Mouse (Mus musculus): Measurements from ENCODE around the gene Slc26a1. TPM values are rescaled to one million over a fixed set of nuclear protein-coding genes. Genes with fewer than 3 reads are reported as not detected.

Slc26a1 gene
- not detected in 2 replicates for polyA plus RNA-seq (2011; ENCODE audit: insufficient read depth, insufficient read length, low read depth, missing spikeins)

GRCm38 (mm10) chr5:108675251-108675816 lies at the start of gene Slc26a1:
Slc26a1 (minus strand) TSS chr5:108675569.
- TF ChIP-seq CTCF (IDR thresholded peaks at IDR 0.05; ENCODE audit: low read depth, low read length) (no peak), EP300 (IDR thresholded peaks at IDR 0.05; ENCODE audit: insufficient read depth, low read depth, low read length) (no peak), POLR2A (IDR thresholded peaks at IDR 0.05; ENCODE audit: insufficient read depth, low read length) (no peak)
- Histone ChIP-seq H3K27me3 (ENCODE audit: control insufficient read depth, insufficient read depth, low read length, poor library complexity, severe bottlenecking) (no peaks in the 10 kb centered on the region), H3K4me3 (ENCODE audit: low read depth, low read length) (no peak within 1 kb of the TSS), H3K36me3 (ENCODE audit: control insufficient read depth, insufficient read depth, low read length, poor library complexity, severe bottlenecking) (no peaks in the 10 kb centered on the region), H3K9me3 (replicated peaks; ENCODE audit: control insufficient read depth, insufficient read depth, low read length, poor library complexity, severe bottlenecking) (no peaks in the 10 kb centered on the region), H3K27ac (ENCODE audit: insufficient read depth, low read length) (no peak within 1 kb of the TSS), H3K9ac (ENCODE audit: low read depth, poor library complexity, severe bottlenecking) (no peak within 1 kb of the TSS), H3K4me1 (ENCODE audit: control insufficient read depth, insufficient read depth, low read length) (no peaks in the 10 kb centered on the region)

GRCm38 (mm10) chr5:108724006-108724405 lies 48.6 kb upstream of the Slc26a1 start:
- Histone ChIP-seq H3K9ac (ENCODE audit: low read depth, poor library complexity, severe bottlenecking) (no peak overlapping the region), H3K36me3 (ENCODE audit: control insufficient read depth, insufficient read depth, low read length, poor library complexity, severe bottlenecking) (no peaks in the 10 kb centered on the region), H3K9me3 (replicated peaks; ENCODE audit: control insufficient read depth, insufficient read depth, low read length, poor library complexity, severe bottlenecking) (no peaks in the 10 kb centered on the region), H3K4me3 (ENCODE audit: low read depth, low read length) (no peak overlapping the region), H3K27ac (ENCODE audit: insufficient read depth, low read length) (no peak overlapping the region), H3K27me3 (ENCODE audit: control insufficient read depth, insufficient read depth, low read length, poor library complexity, severe bottlenecking) (no peaks in the 10 kb centered on the region; the same call in 1 of the 2 replicates), H3K4me1 (ENCODE audit: control insufficient read depth, insufficient read depth, low read length) (no peaks in the 10 kb centered on the region)
- TF ChIP-seq CTCF (IDR thresholded peaks at IDR 0.05; ENCODE audit: low read depth, low read length) (no peak), POLR2A (IDR thresholded peaks at IDR 0.05; ENCODE audit: insufficient read depth, low read length) (no peak), EP300 (IDR thresholded peaks at IDR 0.05; ENCODE audit: insufficient read depth, low read depth, low read length) (no peak)

- Histone ChIP-seq H3K4me1 (ENCODE audit: control insufficient read depth, insufficient read depth, low read length) (no peaks in the 10 kb centered on the region), H3K27me3 (ENCODE audit: control insufficient read depth, insufficient read depth, low read length, poor library complexity, severe bottlenecking) (no peaks in the 10 kb centered on the region; the same call in 1 of the 2 replicates), H3K27ac (ENCODE audit: insufficient read depth, low read length) (no peak overlapping the region), H3K9ac (ENCODE audit: low read depth, poor library complexity, severe bottlenecking) (no peak overlapping the region), H3K36me3 (ENCODE audit: control insufficient read depth, insufficient read depth, low read length, poor library complexity, severe bottlenecking) (no peaks in the 10 kb centered on the region), H3K9me3 (replicated peaks; ENCODE audit: control insufficient read depth, insufficient read depth, low read length, poor library complexity, severe bottlenecking) (no peaks in the 10 kb centered on the region), H3K4me3 (ENCODE audit: low read depth, low read length) (no peak overlapping the region)
- TF ChIP-seq POLR2A (IDR thresholded peaks at IDR 0.05; ENCODE audit: insufficient read depth, low read length) (no peak), EP300 (IDR thresholded peaks at IDR 0.05; ENCODE audit: insufficient read depth, low read depth, low read length) (no peak), CTCF (IDR thresholded peaks at IDR 0.05; ENCODE audit: low read depth, low read length) (no peak)
Measured at GRCm38 (mm10) chr5:108719761-108720160, 44.4 kb upstream of the Slc26a1 start.

GRCm38 (mm10) chr5:108718051-108718450 lies 42.7 kb upstream of the Slc26a1 start:
- H3K27me3 ChIP-seq (ENCODE audit: control insufficient read depth, insufficient read depth, low read length, poor library complexity, severe bottlenecking): no peaks in the 10 kb centered on the region
- no peaks in the 10 kb centered on the region for H3K9me3 ChIP-seq (replicated peaks; ENCODE audit: control insufficient read depth, insufficient read depth, low read length, poor library complexity, severe bottlenecking)
- no peaks in the 10 kb centered on the region for H3K4me1 ChIP-seq (ENCODE audit: control insufficient read depth, insufficient read depth, low read length)
- H3K27ac ChIP-seq (ENCODE audit: insufficient read depth, low read length): no peak overlapping the region
- H3K4me3 ChIP-seq (ENCODE audit: low read depth, low read length): no peak overlapping the region
- H3K36me3 ChIP-seq (ENCODE audit: control insufficient read depth, insufficient read depth, low read length, poor library complexity, severe bottlenecking): no peaks in the 10 kb centered on the region
- no peak for TF ChIP-seq EP300 (IDR thresholded peaks at IDR 0.05; ENCODE audit: insufficient read depth, low read depth, low read length)
- TF ChIP-seq CTCF (IDR thresholded peaks at IDR 0.05; ENCODE audit: low read depth, low read length): no peak
- no peak for TF ChIP-seq POLR2A (IDR thresholded peaks at IDR 0.05; ENCODE audit: insufficient read depth, low read length)
- no peak overlapping the region for H3K9ac ChIP-seq (ENCODE audit: low read depth, poor library complexity, severe bottlenecking)

GRCm38 (mm10) chr5:108715974-108716373 lies 40.6 kb upstream of the Slc26a1 start:
- Histone ChIP-seq H3K36me3 (ENCODE audit: control insufficient read depth, insufficient read depth, low read length, poor library complexity, severe bottlenecking) (no peaks in the 10 kb centered on the region), H3K27ac (ENCODE audit: insufficient read depth, low read length) (no peak overlapping the region), H3K4me3 (ENCODE audit: low read depth, low read length) (no peak overlapping the region), H3K4me1 (ENCODE audit: control insufficient read depth, insufficient read depth, low read length) (no peaks in the 10 kb centered on the region), H3K9ac (ENCODE audit: low read depth, poor library complexity, severe bottlenecking) (no peak overlapping the region), H3K9me3 (replicated peaks; ENCODE audit: control insufficient read depth, insufficient read depth, low read length, poor library complexity, severe bottlenecking) (no peaks in the 10 kb centered on the region), H3K27me3 (ENCODE audit: control insufficient read depth, insufficient read depth, low read length, poor library complexity, severe bottlenecking) (no peaks in the 10 kb centered on the region)
- TF ChIP-seq POLR2A (IDR thresholded peaks at IDR 0.05; ENCODE audit: insufficient read depth, low read length) (no peak), EP300 (IDR thresholded peaks at IDR 0.05; ENCODE audit: insufficient read depth, low read depth, low read length) (no peak), CTCF (IDR thresholded peaks at IDR 0.05; ENCODE audit: low read depth, low read length) (no peak)

GRCm38 (mm10) chr5:108714149-108714548 lies 38.8 kb upstream of the Slc26a1 start:
- Histone ChIP-seq H3K27ac (ENCODE audit: insufficient read depth, low read length) (no peak overlapping the region), H3K27me3 (ENCODE audit: control insufficient read depth, insufficient read depth, low read length, poor library complexity, severe bottlenecking) (no peaks in the 10 kb centered on the region), H3K9me3 (replicated peaks; ENCODE audit: control insufficient read depth, insufficient read depth, low read length, poor library complexity, severe bottlenecking) (no peaks in the 10 kb centered on the region), H3K4me3 (ENCODE audit: low read depth, low read length) (no peak overlapping the region), H3K4me1 (ENCODE audit: control insufficient read depth, insufficient read depth, low read length) (no peaks in the 10 kb centered on the region), H3K36me3 (ENCODE audit: control insufficient read depth, insufficient read depth, low read length, poor library complexity, severe bottlenecking) (no peaks in the 10 kb centered on the region), H3K9ac (ENCODE audit: low read depth, poor library complexity, severe bottlenecking) (no peak overlapping the region)
- TF ChIP-seq EP300 (IDR thresholded peaks at IDR 0.05; ENCODE audit: insufficient read depth, low read depth, low read length) (no peak), CTCF (IDR thresholded peaks at IDR 0.05; ENCODE audit: low read depth, low read length) (no peak), POLR2A (IDR thresholded peaks at IDR 0.05; ENCODE audit: insufficient read depth, low read length) (no peak)
